Mouse (Mus musculus) heart, embryonic 14.5 days (tissue): ENCODE results near the gene Fam129b. TPM values are rescaled to one million over a fixed set of nuclear protein-coding genes. Genes with fewer than 3 reads are reported as not detected.
A peak's percentile ranks its signal among the peaks of the same experiment; 100 is the strongest.

Experiments used
- ATAC-seq: fragments of 200-750 bp; cut with Nextera tagmentation; 2 replicates; pipeline ENCODE4 v1.8.0; 2017; ENCODE audit warnings: low read depth, moderate TSS enrichment; ENCODE audit not compliant: insufficient number of reproducible peaks, insufficient read depth, low FRiP score
- H3K27ac ChIP-seq, 2 experiments: fragments of 200-500 bp in 1 of 2; fragments of 300-500 bp in 1 of 2; sonication (generic) in 1 of 2; replicated peaks in 1 of 2; 2 replicates each; pipeline ENCODE4 v1.5.1; 2012 to 2014; ENCODE audit warnings: low read depth in 2 of 2, low read length in 2 of 2, control low read depth in 1 of 2, mild to moderate bottlenecking in 1 of 2, mixed read lengths in 1 of 2; ENCODE audit not compliant: control insufficient read depth in 1 of 2, insufficient read depth in 1 of 2
- H3K27me3 ChIP-seq: fragments of 300-500 bp; sonication (generic); 2 replicates; pipeline ENCODE4 v1.6.1; 2014; ENCODE audit warnings: mild to moderate bottlenecking, low read length, control low read depth; ENCODE audit not compliant: control insufficient read depth, insufficient read depth
- H3K36me3 ChIP-seq: fragments of 300-500 bp; sonication (generic); 2 replicates; pipeline ENCODE4 v1.6.1; 2014; ENCODE audit warnings: mild to moderate bottlenecking, control low read depth, low read length, mixed read lengths; ENCODE audit not compliant: control insufficient read depth, insufficient read depth
- H3K4me1 ChIP-seq, 2 experiments: fragments of 200-500 bp in 1 of 2; fragments of 300-500 bp in 1 of 2; sonication (generic) in 1 of 2; 2 replicates each; pipeline ENCODE4 v1.6.1; 2012 to 2014; ENCODE audit warnings: low read length in 2 of 2, control low read depth in 1 of 2, mixed read lengths in 1 of 2; ENCODE audit not compliant: control insufficient read depth in 2 of 2, insufficient read depth in 2 of 2
- H3K4me2 ChIP-seq: fragments of 300-500 bp; sonication (generic); 2 replicates; pipeline ENCODE4 v1.6.1; 2014; ENCODE audit warnings: mild to moderate bottlenecking, low read length
- H3K4me3 ChIP-seq, 2 experiments: fragments of 200-500 bp in 1 of 2; fragments of 300-500 bp in 1 of 2; sonication (generic) in 1 of 2; 2 replicates each; pipeline ENCODE4 v1.5.1; 2012 to 2014; ENCODE audit warnings: low read length in 2 of 2, mild to moderate bottlenecking in 2 of 2, control low read depth in 1 of 2, low read depth in 1 of 2, moderate library complexity in 1 of 2; ENCODE audit not compliant: control insufficient read depth in 1 of 2, insufficient read depth in 1 of 2
- H3K9ac ChIP-seq: fragments of 300-500 bp; sonication (generic); 2 replicates; pipeline ENCODE4 v1.6.1; 2014; ENCODE audit warnings: mild to moderate bottlenecking, low read length
- H3K9me3 ChIP-seq: fragments of 300-500 bp; sonication (generic); 2 replicates; pipeline ENCODE4 v1.6.1; 2016; ENCODE audit warnings: low read length, control low read depth; ENCODE audit not compliant: control insufficient read depth
- WGBS: fragments of 180-500 bp; shearing (Covaris S2); extraction: QIAGEN DNeasy Blood & Tissue Kit; methylation state at CpG from one replicate; pipeline ENCODE4 v1.1.7; 2014; 5-methylcytosine and 5-hydroxymethylcytosine counted together
- polyA plus RNA-seq: library from polyadenylated mRNA; unstranded; fragments of >200 nt; fragmentation: Nextera tagmentation; extraction: Ambion mirVana; gene quantifications from 2 replicates; pipeline ENCODE4 v1.2.1, GENCODE M21; 2014

The Fam129b gene
- polyA plus RNA-seq, 1 experiment from 2014 or later: 25.1 TPM

- no peaks in the 10 kb centered on the region for H3K9me3 ChIP-seq
- no peak overlapping the region for H3K4me3 ChIP-seq
- H3K27me3 ChIP-seq: no peaks in the 10 kb centered on the region
- WGBS: 67% methylated on average over 2 of the region's 2 CpGs
- peaks cover 10% of the 10 kb centered on the region for H3K36me3 ChIP-seq
- H3K4me1 ChIP-seq: peaks cover 45 to 62% of the 10 kb centered on the region in 2 experiments
- no peak overlapping the region for H3K4me2 ChIP-seq
- H3K9ac ChIP-seq: no peak overlapping the region
- no peak for ATAC-seq
- H3K27ac ChIP-seq: no peak overlapping the region
Measured at GRCm38 (mm10) chr2:32894097-32894496, 18.2 kb downstream of the Fam129b start.

GRCm38 (mm10) chr2:32895606-32896106 is 19.7 kb downstream of the Fam129b start:
- Histone ChIP-seq H3K9ac (peak overlapping the region; percentile 30; the same call in 1 of the 2 replicates), H3K4me2 (no peak overlapping the region), H3K27me3 (no peaks in the 10 kb centered on the region), H3K9me3 (no peaks in the 10 kb centered on the region), H3K27ac (peak overlapping the region in 1 of 2 experiments; percentile 35; a peak in 1 of 4 replicates), H3K36me3 (peaks cover 11% of the 10 kb centered on the region), H3K4me1 (peaks cover 37 to 55% of the 10 kb centered on the region in 2 experiments), H3K4me3 (no peak overlapping the region)
- ATAC-seq: no peak
- whole genome bisulfite sequencing: 49% methylated on average over 8 of the region's 8 CpGs

- 37% methylated on average over 10 of the region's 10 CpGs for WGBS
- no peak for ATAC-seq
- peak overlapping the region; percentile 43; the same call in 1 of the 2 replicates for H3K9ac ChIP-seq
- H3K36me3 ChIP-seq: peaks cover 14% of the 10 kb centered on the region
- H3K4me2 ChIP-seq: no peak overlapping the region
- H3K27me3 ChIP-seq: no peaks in the 10 kb centered on the region
- H3K27ac ChIP-seq: peak overlapping the region; percentile 17 to 54; a peak in 1 of 4 replicates
- no peak overlapping the region for H3K4me3 ChIP-seq
- peaks cover 28 to 45% of the 10 kb centered on the region in 2 experiments for H3K4me1 ChIP-seq
- no peaks in the 10 kb centered on the region for H3K9me3 ChIP-seq
Measured at GRCm38 (mm10) chr2:32896507-32897147, 20.7 kb downstream of the Fam129b start.

- Histone ChIP-seq H3K4me3 (no peak overlapping the region), H3K27ac (no peak overlapping the region), H3K9ac (no peak overlapping the region), H3K4me1 (peaks cover 35 to 52% of the 10 kb centered on the region in 2 experiments), H3K36me3 (peaks cover 9% of the 10 kb centered on the region), H3K9me3 (no peaks in the 10 kb centered on the region), H3K27me3 (no peaks in the 10 kb centered on the region), H3K4me2 (no peak overlapping the region)
- 39% methylated on average over 7 of the region's 7 CpGs for WGBS
- no peak for ATAC-seq
Measured at GRCm38 (mm10) chr2:32898983-32899382, 23.1 kb downstream of the Fam129b start.

- H3K27ac ChIP-seq: no peak overlapping the region
- 84% methylated on average over 9 of the region's 9 CpGs for WGBS
- peaks cover 16% of the 10 kb centered on the region for H3K36me3 ChIP-seq
- H3K4me2 ChIP-seq: no peak overlapping the region
- no peaks in the 10 kb centered on the region for H3K9me3 ChIP-seq
- H3K27me3 ChIP-seq: no peaks in the 10 kb centered on the region
- H3K9ac ChIP-seq: no peak overlapping the region
- peaks cover 38 to 64% of the 10 kb centered on the region in 2 experiments for H3K4me1 ChIP-seq
- ATAC-seq: no peak
- no peak overlapping the region for H3K4me3 ChIP-seq
Measured at GRCm38 (mm10) chr2:32902126-32902525, 26.2 kb downstream of the Fam129b start.

GRCm38 (mm10) chr2:32903470-32903869 is 27.6 kb downstream of the Fam129b start:
- Histone ChIP-seq H3K4me3 (no peak overlapping the region), H3K4me1 (peaks cover 39 to 64% of the 10 kb centered on the region in 2 experiments), H3K36me3 (peaks cover 16% of the 10 kb centered on the region), H3K27me3 (no peaks in the 10 kb centered on the region), H3K9ac (no peak overlapping the region), H3K4me2 (no peak overlapping the region), H3K27ac (0 out of 4 replicates have a peak overlapping the region, but pooled peaks of 1 of the 2 experiments have one; percentile 1), H3K9me3 (no peaks in the 10 kb centered on the region)
- WGBS: 65% methylated on average over 4 of the region's 4 CpGs
- no peak for ATAC-seq

GRCm38 (mm10) chr2:32904637-32905036 is 28.7 kb downstream of the Fam129b start:
- peaks cover 45 to 62% of the 10 kb centered on the region in 2 experiments for H3K4me1 ChIP-seq
- ATAC-seq: no peak
- H3K4me2 ChIP-seq: no peak overlapping the region
- peaks cover 20% of the 10 kb centered on the region for H3K36me3 ChIP-seq
- no peaks in the 10 kb centered on the region for H3K27me3 ChIP-seq
- H3K9ac ChIP-seq: no peak overlapping the region
- H3K27ac ChIP-seq: 0 out of 4 replicates have a peak overlapping the region, but pooled peaks of 1 of the 2 experiments have one; percentile 97
- H3K9me3 ChIP-seq: no peaks in the 10 kb centered on the region
- H3K4me3 ChIP-seq: no peak overlapping the region
- WGBS: 57% methylated on average over 5 of the region's 5 CpGs
